Mouse (Mus musculus) CH12.LX (cell line): ENCODE measurements around the gene Megf11. TPM values are rescaled to one million over a fixed set of nuclear protein-coding genes. Genes with fewer than 3 reads are reported as not detected.

Source experiments
- DNase-seq: peaks from one replicate; pipeline ENCODE4 v3.0.0-alpha.2; 2013; ENCODE audit errors: extremely low read depth
- H3K27ac ChIP-seq: 2 replicates; pipeline ENCODE4 v1.5.1; 2012; ENCODE audit warnings: low read depth, mild to moderate bottlenecking, control low read depth, moderate library complexity; ENCODE audit not compliant: insufficient read depth
- H3K27me3 ChIP-seq: replicated peaks from 2 replicates; pipeline ENCODE3; 2012; ENCODE audit warnings: inconsistent platforms
- H3K36me3 ChIP-seq, 2 experiments: replicated peaks in 1 of 2; 2 replicates each; pipeline versions ENCODE3 to v1.6.1; 2012; ENCODE audit warnings: inconsistent platforms in 1 of 2, low read length in 1 of 2, mild to moderate bottlenecking in 1 of 2, mixed read lengths in 1 of 2, moderate library complexity in 1 of 2; ENCODE audit not compliant: control insufficient read depth in 1 of 2, insufficient read depth in 1 of 2
- H3K4me1 ChIP-seq, 2 experiments: 2 replicates each; pipeline ENCODE4 v1.6.1; 2012; ENCODE audit warnings: inconsistent platforms in 1 of 2, moderate library complexity in 1 of 2; ENCODE audit not compliant: insufficient read depth in 2 of 2, control insufficient read depth in 1 of 2
- H3K4me2 ChIP-seq: 2 replicates; pipeline ENCODE4 v1.6.1; 2012; ENCODE audit warnings: low read depth, mild to moderate bottlenecking, control low read depth; ENCODE audit not compliant: poor library complexity, insufficient read depth, severe bottlenecking
- H3K4me3 ChIP-seq, 3 experiments: fragments of 150-350 bp in 1 of 3; sonication (generic) in 1 of 3; replicated peaks in 1 of 3; 2 replicates each; pipeline versions ENCODE3 to v1.5.1; 2011 to 2012; ENCODE audit warnings: low read depth in 2 of 3, low read length in 2 of 3, mild to moderate bottlenecking in 2 of 3, moderate library complexity in 2 of 3, control low read depth in 1 of 3, improper control_type of control experiment in 1 of 3, inconsistent platforms in 1 of 3, mixed read lengths in 1 of 3; ENCODE audit not compliant: poor library complexity in 1 of 3
- H3K79me2 ChIP-seq: replicated peaks from 2 replicates; pipeline ENCODE4 v1.6.1; 2012; ENCODE audit warnings: mild to moderate bottlenecking, moderate library complexity; ENCODE audit not compliant: control insufficient read depth, poor library complexity, insufficient read depth, severe bottlenecking; ENCODE audit errors: extremely low read depth
- H3K9ac ChIP-seq: 2 replicates; pipeline ENCODE4 v1.6.1; 2012; ENCODE audit warnings: low read depth, mild to moderate bottlenecking, control low read depth, moderate library complexity; ENCODE audit not compliant: insufficient read depth
- H3K9me3 ChIP-seq: replicated peaks from 2 replicates; pipeline ENCODE3; 2012; ENCODE audit warnings: low read length, inconsistent platforms, mixed read lengths
- BHLHE40 ChIP-seq: IDR thresholded peaks from 2 replicates; pipeline ENCODE4 v1.6.1; 2011; ENCODE audit warnings: mild to moderate bottlenecking, low read depth, low read length, improper control_type of control experiment
- CHD1 ChIP-seq: IDR thresholded peaks from 2 replicates; pipeline ENCODE4 v1.6.1; 2012; ENCODE audit warnings: low read depth, low read length, improper control_type of control experiment, inconsistent platforms
- CHD2 ChIP-seq: IDR thresholded peaks from 2 replicates; pipeline ENCODE4 v1.6.1; 2011; ENCODE audit warnings: low read length, improper control_type of control experiment
- CTCF ChIP-seq, 2 experiments: IDR thresholded peaks in 1 of 2; conservative IDR thresholded peaks in 1 of 2; 2 replicates each; pipeline ENCODE4 v1.5.1; 2011 to 2012; ENCODE audit warnings: low read depth in 2 of 2, low read length in 2 of 2, improper control_type of control experiment in 1 of 2, inconsistent platforms in 1 of 2, mild to moderate bottlenecking in 1 of 2, moderate library complexity in 1 of 2
- E2F4 ChIP-seq: IDR thresholded peaks from 2 replicates; pipeline ENCODE4 v1.6.1; 2011; ENCODE audit warnings: low read depth, low read length, improper control_type of control experiment; ENCODE audit not compliant: insufficient replicate concordance
- GABPA ChIP-seq: IDR thresholded peaks from 2 replicates; pipeline ENCODE4 v1.6.1; 2012; ENCODE audit warnings: low read depth, low read length, improper control_type of control experiment, inconsistent platforms; ENCODE audit not compliant: insufficient replicate concordance
- IRF4 ChIP-seq: IDR thresholded peaks from 2 replicates; pipeline ENCODE4 v1.6.1; 2014; ENCODE audit warnings: low read depth, mild to moderate bottlenecking, inconsistent platforms, low read length, improper control_type of control experiment
- JUND ChIP-seq: conservative IDR thresholded peaks from 2 replicates; pipeline ENCODE4 v1.6.1; 2011; ENCODE audit warnings: low read depth, low read length, improper control_type of control experiment
- KAT2A ChIP-seq: IDR thresholded peaks from 2 replicates; pipeline ENCODE4 v1.6.1; 2012; ENCODE audit warnings: low read length, improper control_type of control experiment, inconsistent platforms; ENCODE audit not compliant: insufficient replicate concordance
- MAFK ChIP-seq: IDR thresholded peaks from 2 replicates; pipeline ENCODE4 v1.6.1; 2011; ENCODE audit warnings: low read length, improper control_type of control experiment; ENCODE audit not compliant: insufficient replicate concordance
- MAX ChIP-seq: IDR thresholded peaks from 2 replicates; pipeline ENCODE4 v1.6.1; 2011; ENCODE audit warnings: low read length, improper control_type of control experiment
- MAZ ChIP-seq: IDR thresholded peaks from 2 replicates; pipeline ENCODE4 v1.6.1; 2012; ENCODE audit warnings: low read depth, mild to moderate bottlenecking, inconsistent platforms, low read length, improper control_type of control experiment, moderate library complexity
- MXI1 ChIP-seq: IDR thresholded peaks from 2 replicates; pipeline ENCODE4 v1.6.1; 2011; ENCODE audit warnings: mild to moderate bottlenecking, low read depth, low read length, improper control_type of control experiment
- NRF1 ChIP-seq: IDR thresholded peaks from 2 replicates; pipeline ENCODE4 v1.6.1; 2014; ENCODE audit warnings: low read depth, mild to moderate bottlenecking, inconsistent platforms, low read length, improper control_type of control experiment, moderate library complexity
- PAX5 ChIP-seq: IDR thresholded peaks from 2 replicates; pipeline ENCODE4 v1.6.1; 2012; ENCODE audit warnings: low read length, inconsistent platforms, mixed read lengths
- POLR2A ChIP-seq: IDR thresholded peaks from 2 replicates; pipeline ENCODE4 v1.6.1; 2011; ENCODE audit warnings: low read depth, mild to moderate bottlenecking, improper control_type of control experiment, low read length
- RAD21 ChIP-seq: IDR thresholded peaks from 2 replicates; pipeline ENCODE4 v1.6.1; 2011; ENCODE audit warnings: low read depth, mild to moderate bottlenecking, low read length, improper control_type of control experiment, moderate library complexity
- RCOR1 ChIP-seq: conservative IDR thresholded peaks from 2 replicates; pipeline ENCODE4 v1.6.1; 2012; ENCODE audit warnings: low read depth, mild to moderate bottlenecking, inconsistent platforms, low read length, improper control_type of control experiment
- SIN3A ChIP-seq: IDR thresholded peaks from 2 replicates; pipeline ENCODE4 v1.6.1; 2012; ENCODE audit warnings: low read length, improper control_type of control experiment, inconsistent platforms
- SMC3 ChIP-seq: IDR thresholded peaks from 2 replicates; pipeline ENCODE4 v1.6.1; 2011; ENCODE audit warnings: low read depth, low read length, improper control_type of control experiment
- TBP ChIP-seq: conservative IDR thresholded peaks from 2 replicates; pipeline ENCODE4 v1.6.1; 2011; ENCODE audit warnings: low read depth, low read length, improper control_type of control experiment
- USF1 ChIP-seq: IDR thresholded peaks from 2 replicates; pipeline ENCODE4 v1.6.1; 2014; ENCODE audit warnings: low read depth, mild to moderate bottlenecking, inconsistent platforms, low read length, improper control_type of control experiment
- dilution Hi-C: fragments of 300-500 bp; cut with MboI; formaldehyde crosslinking; loops from 2 replicates; pipeline ENCODE4 v1.14.3; 2020; ENCODE audit warnings: low sequenced_read_pairs; ENCODE audit not compliant: extremely low pct_unique_long_range_greater_than_20kb, extremely low pct_ligation_motif_present
- in situ Hi-C: fragments of 300-500 bp; cut with MboI; formaldehyde crosslinking; loops from 3 replicates; pipeline ENCODE4 v1.14.3; 2019; ENCODE audit warnings: low sequenced_read_pairs, low pct_ligation_motif_present, low pct_unique_long_range_greater_than_20kb, mixed read lengths
- polyA plus RNA-seq: library from polyadenylated mRNA; unstranded; fragments of >175 nt; gene quantifications from 2 replicates; pipeline ENCODE4 v1.2.1, GENCODE M21; 2012; ENCODE audit warnings: low read depth; ENCODE audit not compliant: insufficient read length
- total RNA-seq, 2 experiments: library from RNA; depleted of rRNA; stranded (reverse); fragments of 300-350 nt in 1 of 2; fragments of >200 nt in 1 of 2; gene quantifications; 2 replicates each; pipeline ENCODE4 v1.2.3; 2012 to 2014

The Megf11 gene
- total and polyA plus RNA-seq, 3 experiments, result 0.04 to 0.59 TPM; not detected in 1

- no peaks in the 10 kb centered on the region for H3K4me1 ChIP-seq
- H3K36me3 ChIP-seq, result no peaks in the 10 kb centered on the region
- H3K9me3 ChIP-seq, result no peaks in the 10 kb centered on the region
- H3K27ac ChIP-seq, result no peak overlapping the region
- dilution Hi-C loops, result no loop called here
- no peak overlapping the region for H3K4me3 ChIP-seq
- no peaks in the 10 kb centered on the region for H3K79me2 ChIP-seq
- no peak overlapping the region for H3K4me2 ChIP-seq
- no peak overlapping the region for H3K9ac ChIP-seq
- no peak for DNase-seq
- H3K27me3 ChIP-seq, result peaks cover 16% of the 10 kb centered on the region
- TF ChIP-seq RCOR1 (no peak), E2F4 (no peak), MAX (no peak), TBP (no peak), PAX5 (no peak), POLR2A (no peak)
- in situ Hi-C loops, result no loop called here
Observed at GRCm38 (mm10) chr9:64619440-64619839, 234.0 kb downstream of the Megf11 start.

GRCm38 (mm10) chr9:64620596-64620995, 235.2 kb downstream of the Megf11 start:
- no peak overlapping the region for H3K27ac ChIP-seq
- H3K4me1 ChIP-seq, result no peaks in the 10 kb centered on the region
- H3K79me2 ChIP-seq, result no peaks in the 10 kb centered on the region
- no peak overlapping the region for H3K4me2 ChIP-seq
- peaks cover 11% of the 10 kb centered on the region for H3K27me3 ChIP-seq
- TF ChIP-seq CHD1, result no peak
- TF ChIP-seq RAD21, result peak; percentile 45
- TF ChIP-seq NRF1, result no peak
- TF ChIP-seq CHD2, result no peak
- TF ChIP-seq CTCF (conservative IDR thresholded peaks at IDR 0.05 in 1 of 2, IDR thresholded peaks at IDR 0.05 in 1 of 2; ENCODE audit: low read depth in 2 of 2, low read length in 2 of 2), result peak in 1 of 2 experiments; percentile 52; a peak in 2 of 4 replicates
- TF ChIP-seq SIN3A, result no peak
- peak; percentile 60 for TF ChIP-seq SMC3
- no peaks in the 10 kb centered on the region for H3K36me3 ChIP-seq
- dilution Hi-C loops (no loop called here), in situ Hi-C loops (loop anchor here (10.0 kb wide), 1 partner anchor 116 kb away; no protein-coding TSS in a partner anchor)
- no peak for DNase-seq
- no peak overlapping the region for H3K9ac ChIP-seq
- H3K4me3 ChIP-seq, result no peak overlapping the region
- H3K9me3 ChIP-seq, result no peaks in the 10 kb centered on the region

GRCm38 (mm10) chr9:64621499-64622296, 236.3 kb downstream of the Megf11 start:
- TF ChIP-seq IRF4, result no peak
- TF ChIP-seq GABPA, result no peak
- TF ChIP-seq KAT2A, result no peak
- TF ChIP-seq JUND, result no peak
- TF ChIP-seq MAX, result no peak
- no peak for TF ChIP-seq BHLHE40
- TF ChIP-seq MAZ, result no peak
- TF ChIP-seq USF1, result no peak
- no peak for TF ChIP-seq MXI1
- TF ChIP-seq CHD1, result no peak
- no peak for TF ChIP-seq MAFK
- no peak for TF ChIP-seq PAX5
- no peak for TF ChIP-seq NRF1
- no peaks in the 10 kb centered on the region for H3K4me1 ChIP-seq
- no peaks in the 10 kb centered on the region for H3K9me3 ChIP-seq
- H3K79me2 ChIP-seq, result no peaks in the 10 kb centered on the region
- no peak overlapping the region for H3K4me3 ChIP-seq
- H3K36me3 ChIP-seq, result no peaks in the 10 kb centered on the region
- dilution Hi-C loops, result no loop called here
- H3K4me2 ChIP-seq, result no peak overlapping the region
- no peak overlapping the region for H3K9ac ChIP-seq
- in situ Hi-C loops, result loop anchor here (10.0 kb wide), 1 partner anchor 117 kb away; no protein-coding TSS in a partner anchor
- no peak for DNase-seq
- H3K27me3 ChIP-seq, result peaks cover 10% of the 10 kb centered on the region
- H3K27ac ChIP-seq, result no peak overlapping the region
